Mouse (Mus musculus) cortical plate, adult 2 months (tissue): Measurements from ENCODE around the gene Trim10. TPM values are rescaled to one million over a fixed set of nuclear protein-coding genes. Genes with fewer than 3 reads are reported as not detected.
"Not testable (repeated sequence)": the region's sequence is repeated elsewhere in the genome, so short reads cannot be mapped to it uniquely, and the experiment has no call there.

Experiments used
- H3K27ac ChIP-seq: fragments of 200-500 bp; 2 replicates; pipeline ENCODE4 v1.5.1; 2012; ENCODE audit warnings: low read length, control low read depth, inconsistent platforms; ENCODE audit not compliant: insufficient read depth
- H3K4me1 ChIP-seq: fragments of 200-500 bp; 2 replicates; pipeline ENCODE4 v1.6.1; 2011; ENCODE audit warnings: low read length; ENCODE audit not compliant: control insufficient read depth, insufficient read depth
- H3K4me3 ChIP-seq: fragments of 200-500 bp; 2 replicates; pipeline ENCODE4 v1.5.1; 2011; ENCODE audit warnings: mild to moderate bottlenecking, low read length, control low read depth; ENCODE audit not compliant: insufficient read depth
- CTCF ChIP-seq: fragments of 200-500 bp; IDR thresholded peaks from 2 replicates; pipeline ENCODE4 v1.5.1; 2011; ENCODE audit warnings: mild to moderate bottlenecking, control low read depth, low read length; ENCODE audit not compliant: insufficient read depth; ENCODE audit errors: extremely low read depth
- POLR2A ChIP-seq: fragments of 200-500 bp; IDR thresholded peaks from 2 replicates; pipeline ENCODE4 v1.6.1; 2011; ENCODE audit warnings: mild to moderate bottlenecking, low read length, control low read depth; ENCODE audit not compliant: insufficient read depth; ENCODE audit errors: extremely low read depth
- polyA plus RNA-seq: library from polyadenylated mRNA; depleted of rRNA; stranded (reverse); fragments of >200 nt; gene quantifications from 2 replicates; pipeline ENCODE4 v1.2.3, GENCODE M21; 2012

Gene Trim10
- polyA plus RNA-seq, 1 experiment: not detected

DNA sequence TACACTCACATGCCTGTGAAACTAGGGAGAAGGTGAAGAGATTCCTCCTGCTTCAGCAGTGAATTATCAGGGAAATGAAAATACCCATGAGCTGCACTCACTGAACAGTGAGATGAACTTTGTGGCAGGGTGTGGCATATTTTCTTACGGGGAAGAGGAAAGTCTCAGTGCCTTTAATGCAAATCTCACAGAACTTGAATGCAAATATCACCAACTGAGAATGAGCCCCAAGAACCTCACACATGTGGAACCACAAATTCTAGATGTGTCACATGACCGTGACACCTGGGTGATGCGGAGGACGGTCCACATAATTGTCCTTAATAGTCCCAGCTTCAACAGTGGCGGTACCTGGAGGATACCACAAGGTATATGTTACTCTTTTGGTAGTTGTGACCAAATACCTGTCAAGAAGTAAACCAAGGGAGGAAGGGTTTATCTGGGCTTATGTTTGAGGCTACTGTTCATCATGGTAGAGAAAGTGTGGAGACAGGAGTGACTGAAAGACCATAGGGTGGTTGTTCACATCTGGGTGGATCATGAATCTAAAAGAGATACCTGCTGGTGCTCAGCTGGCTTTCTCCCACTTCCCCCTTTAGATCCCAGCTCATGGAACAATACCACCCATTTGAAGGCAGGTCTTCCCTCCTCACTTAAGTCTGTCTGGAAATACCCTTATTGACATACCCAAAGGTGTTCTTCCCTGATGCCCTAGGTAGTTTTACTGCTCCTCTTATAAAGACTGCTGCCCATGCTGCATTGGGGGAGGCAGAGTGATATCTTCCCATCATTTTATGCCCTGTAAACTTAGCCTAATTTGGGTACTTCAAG, 20.9 kb downstream of the Trim10 start, which contains the start of gene Trim40:
Trim40 (minus strand) TSS at position 51 of the 831 bp plus-strand sequence.
- no peak for TF ChIP-seq CTCF
- TF ChIP-seq POLR2A: no peak
- H3K4me3 ChIP-seq: no peak within 1 kb of the TSS
- H3K27ac ChIP-seq: no peak within 1 kb of the TSS
- no peaks in the 10 kb centered on the region for H3K4me1 ChIP-seq

DNA sequence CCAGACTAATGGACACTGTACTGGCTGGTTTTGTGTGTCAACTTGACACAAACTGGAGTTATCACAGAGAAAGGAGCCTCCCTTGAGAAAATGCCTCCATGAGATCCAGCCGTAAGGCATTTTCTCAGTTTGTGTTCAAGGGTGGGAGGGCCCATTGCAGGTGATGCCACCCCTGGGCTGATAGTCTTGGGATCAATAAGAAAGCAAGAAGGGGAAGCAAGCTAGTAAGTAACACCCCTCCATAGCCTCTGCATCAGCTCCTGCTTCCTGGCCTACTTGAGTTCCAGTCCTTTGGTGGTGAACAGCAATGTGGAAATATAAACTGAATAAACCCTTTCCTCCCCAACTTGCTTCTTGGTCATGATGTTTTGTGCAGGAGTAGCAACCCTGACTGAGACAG, 22.1 kb downstream of the Trim10 start:
- H3K4me3 ChIP-seq, H3K27ac ChIP-seq, H3K4me1 ChIP-seq: not testable (repeated sequence)

DNA sequence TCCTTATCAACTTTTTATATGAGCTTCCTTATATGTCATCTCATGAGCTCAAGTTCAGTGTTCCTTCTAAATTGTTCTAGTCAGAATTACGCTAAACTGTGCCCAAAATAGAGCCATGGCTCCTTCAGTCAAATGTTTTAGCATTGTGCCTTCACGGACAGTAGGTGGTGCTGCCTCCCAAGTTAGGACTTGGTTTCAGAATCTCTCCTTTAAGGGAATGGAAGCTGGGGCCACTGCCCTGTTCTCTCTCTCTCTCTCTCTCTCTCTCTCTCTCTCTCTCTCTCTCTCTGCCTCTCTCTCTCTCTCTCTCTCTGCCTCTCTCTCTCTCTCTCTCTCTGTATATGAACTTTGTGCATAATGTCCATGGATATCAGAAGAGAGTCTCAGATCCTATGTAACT, 23.0 kb downstream of the Trim10 start:
- H3K4me3 ChIP-seq: no peak overlapping the region
- H3K27ac ChIP-seq: no peak overlapping the region
- H3K4me1 ChIP-seq: no peaks in the 10 kb centered on the region
- TF ChIP-seq POLR2A: no peak
- peak; percentile 78 for TF ChIP-seq CTCF

DNA sequence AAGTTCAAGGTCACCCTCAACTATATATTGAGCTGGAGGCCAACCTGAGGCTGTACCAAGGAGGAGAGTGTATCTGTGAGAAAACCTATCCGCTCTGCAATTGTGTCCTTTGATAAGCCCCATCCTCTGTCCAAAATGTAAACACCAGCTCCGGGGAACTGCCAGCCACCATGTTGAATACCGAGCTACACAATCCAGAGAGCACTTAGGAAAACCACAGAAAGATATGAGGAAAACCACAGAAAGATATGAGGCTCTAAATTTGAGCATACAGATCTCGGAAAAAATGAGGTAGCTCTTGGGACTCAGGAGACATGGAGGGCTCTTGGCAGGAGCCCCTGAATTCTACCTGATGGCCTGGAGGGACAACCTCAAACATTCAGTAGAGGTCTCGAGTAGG, 24.0 kb downstream of the Trim10 start:
- TF ChIP-seq POLR2A: no peak
- TF ChIP-seq CTCF: no peak
- Histone ChIP-seq H3K27ac (no peak overlapping the region), H3K4me3 (no peak overlapping the region), H3K4me1 (no peaks in the 10 kb centered on the region)

DNA sequence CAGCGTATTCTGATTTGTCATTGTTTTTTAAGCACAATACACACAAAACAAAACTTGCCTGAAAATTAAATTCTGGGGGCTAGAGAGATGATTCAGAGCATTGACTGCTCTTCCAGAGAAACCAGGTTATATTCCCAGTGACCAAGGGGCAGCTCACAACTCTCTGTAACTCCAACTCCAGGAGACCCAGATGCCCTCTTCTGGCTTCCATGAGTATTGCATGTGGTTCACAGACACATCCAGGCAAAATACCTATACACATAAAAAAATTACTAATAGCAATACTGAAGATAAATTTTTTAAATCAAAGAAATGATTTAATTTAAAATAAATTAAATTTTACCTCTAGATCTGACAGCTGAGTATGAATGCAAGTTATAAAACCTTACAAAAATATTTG, 27.2 kb downstream of the Trim10 start:
- H3K4me1 ChIP-seq: peaks cover 2% of the 10 kb centered on the region; the same call in 1 of the 2 replicates
- TF ChIP-seq POLR2A: no peak
- peak; percentile 40; the same call in 1 of the 2 replicates for TF ChIP-seq CTCF
- no peak overlapping the region for H3K4me3 ChIP-seq
- no peak overlapping the region for H3K27ac ChIP-seq

DNA sequence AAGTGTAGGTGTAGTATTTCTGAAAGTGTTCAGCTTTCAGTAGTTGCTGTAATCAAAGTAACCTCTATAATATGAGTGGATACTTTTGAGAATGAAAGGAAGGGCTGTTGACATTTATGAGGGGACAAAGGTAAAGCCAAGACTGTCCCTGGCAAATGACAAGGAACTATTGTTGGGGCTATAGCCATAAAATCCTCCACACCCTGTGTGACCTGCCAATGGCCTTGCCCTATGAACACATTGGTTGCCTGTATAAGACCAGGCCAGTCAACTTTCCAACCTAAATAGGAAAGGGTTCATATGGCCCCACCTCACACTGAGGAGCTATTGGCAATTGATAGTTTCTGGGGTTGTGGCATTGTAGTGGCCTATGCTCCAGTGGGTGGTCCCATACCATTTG, 27.7 kb downstream of the Trim10 start:
- H3K4me1 ChIP-seq: peaks cover 2% of the 10 kb centered on the region; the same call in 1 of the 2 replicates
- no peak overlapping the region for H3K27ac ChIP-seq
- no peak overlapping the region for H3K4me3 ChIP-seq
- TF ChIP-seq POLR2A (no peak), CTCF (no peak)

DNA sequence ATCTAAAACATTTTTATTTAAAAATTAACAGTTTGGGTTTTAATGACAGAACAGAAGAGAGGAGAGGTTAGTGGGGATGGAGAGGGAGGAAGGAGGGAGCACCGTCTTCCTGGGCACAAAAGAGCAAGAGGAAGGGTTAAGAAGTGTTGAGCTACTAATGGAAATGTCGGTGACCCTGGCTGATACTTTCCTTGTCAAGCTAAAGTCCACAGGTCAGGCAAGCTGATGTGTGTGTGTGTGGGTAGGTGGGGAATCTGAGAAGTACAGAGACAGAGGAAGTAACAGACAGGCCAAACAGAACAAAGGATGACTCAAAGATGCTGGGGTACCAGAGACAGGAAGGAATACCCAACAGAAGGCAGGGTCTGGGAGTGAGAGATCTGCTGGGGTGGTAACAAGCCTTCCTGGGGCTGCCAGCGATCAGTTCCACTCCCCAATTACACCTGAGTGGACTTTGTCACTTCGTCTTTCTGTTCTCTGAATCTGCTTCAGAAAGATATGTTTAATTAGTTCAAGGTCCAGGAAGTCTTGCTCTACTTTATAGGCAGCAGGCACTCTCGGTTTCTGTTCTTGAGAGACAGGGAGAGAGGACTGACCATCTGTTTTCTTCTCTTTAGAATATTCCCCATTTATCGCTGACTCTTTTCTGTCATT, 28.3 kb downstream of the Trim10 start, which contains the start of gene Trim31:
Trim31 (plus strand) TSS at position 567 of the 654 bp plus-strand sequence.
- H3K4me3 ChIP-seq: no peak within 1 kb of the TSS
- H3K4me1 ChIP-seq: peaks cover 2% of the 10 kb centered on the region; the same call in 1 of the 2 replicates
- H3K27ac ChIP-seq: no peak within 1 kb of the TSS
- TF ChIP-seq POLR2A: no peak
- TF ChIP-seq CTCF: no peak

DNA sequence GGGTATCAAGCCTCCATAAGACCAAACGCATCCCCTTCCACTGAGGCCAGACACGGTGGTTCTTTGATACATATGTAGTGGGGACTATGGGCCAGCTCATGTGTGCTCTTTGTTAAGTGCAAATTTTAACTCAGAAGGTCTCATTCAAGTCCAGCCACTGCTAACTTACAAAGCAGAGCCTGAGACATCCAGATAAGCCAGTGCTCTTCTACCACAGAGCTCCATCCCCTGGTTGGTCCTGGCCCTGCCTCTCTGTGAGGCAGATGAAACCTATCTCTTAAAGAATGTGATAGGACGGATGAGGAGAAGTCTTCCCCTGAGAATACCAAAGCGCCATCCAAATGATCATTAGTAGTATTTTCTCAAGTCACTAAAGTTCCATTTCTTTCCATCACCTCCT, 30.0 kb downstream of the Trim10 start:
- TF ChIP-seq CTCF (no peak), POLR2A (no peak)
- no peak overlapping the region for H3K27ac ChIP-seq
- no peak overlapping the region for H3K4me3 ChIP-seq
- H3K4me1 ChIP-seq: peaks cover 2% of the 10 kb centered on the region; the same call in 1 of the 2 replicates

DNA sequence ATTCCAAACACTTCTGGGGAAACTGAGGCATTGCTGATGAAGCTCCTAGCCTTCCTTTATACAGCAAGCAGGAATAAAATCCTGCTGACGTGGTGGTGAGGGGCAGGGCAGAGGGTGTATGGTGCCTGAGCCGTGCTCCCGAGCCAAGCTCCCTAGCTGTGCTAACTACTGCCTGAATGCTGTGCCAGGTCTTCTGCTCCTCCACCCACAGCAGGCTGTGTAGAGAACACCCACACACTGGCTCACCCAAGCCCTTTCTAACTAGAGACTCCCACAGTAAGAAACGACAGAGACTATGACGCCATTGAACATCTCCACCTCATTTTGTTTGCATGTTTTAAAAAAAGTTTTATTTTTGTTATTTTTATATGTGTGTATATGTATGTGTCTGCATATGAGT, 30.6 kb downstream of the Trim10 start:
- TF ChIP-seq CTCF: no peak
- no peak for TF ChIP-seq POLR2A
- Histone ChIP-seq H3K4me1 (peaks cover 2% of the 10 kb centered on the region; the same call in 1 of the 2 replicates), H3K27ac (no peak overlapping the region), H3K4me3 (no peak overlapping the region)

DNA sequence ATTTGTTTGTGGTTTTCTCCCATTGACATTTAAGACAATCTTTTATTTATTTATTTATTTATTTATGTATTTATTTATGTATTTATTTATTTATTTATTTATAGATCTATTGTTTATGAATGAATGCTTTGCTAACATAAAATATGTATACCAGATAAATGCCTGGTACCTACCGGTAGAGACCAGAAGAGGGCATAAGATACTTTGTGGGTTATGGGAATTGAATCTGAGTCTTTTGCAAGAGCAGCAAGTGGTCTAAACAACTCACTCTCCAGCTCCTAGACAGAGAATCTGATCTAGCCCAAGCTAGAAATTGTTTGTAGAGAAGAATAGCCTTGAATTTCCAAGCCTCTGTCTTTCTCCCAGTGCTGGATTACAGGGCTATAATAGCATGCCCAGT, 31.3 kb downstream of the Trim10 start:
- Histone ChIP-seq H3K4me1 (peaks cover 2% of the 10 kb centered on the region; the same call in 1 of the 2 replicates), H3K4me3 (no peak overlapping the region), H3K27ac (no peak overlapping the region)
- TF ChIP-seq POLR2A (no peak), CTCF (no peak)
